Mouse (Mus musculus) MEL (cell line): ENCODE measurements around the gene Gcnt3. TPM values are rescaled to one million over a fixed set of nuclear protein-coding genes. Genes with fewer than 3 reads are reported as not detected.

Source experiments
- DNase-seq: peaks from one replicate; pipeline ENCODE4 v3.0.0; 2011; ENCODE audit warnings: low read depth, low spot score
- H3K27ac ChIP-seq: 2 replicates; pipeline ENCODE4 v1.5.1; 2012; ENCODE audit warnings: low read depth, mild to moderate bottlenecking, control low read depth, low read length, moderate library complexity; ENCODE audit not compliant: control insufficient read depth
- H3K27me3 ChIP-seq, 2 experiments: fragments of 150-350 bp in 1 of 2; sonication (generic) in 1 of 2; 2 replicates each; pipeline ENCODE4 v1.6.1; 2012; ENCODE audit warnings: low read length in 2 of 2, mild to moderate bottlenecking in 2 of 2, improper control_type of control experiment in 1 of 2, moderate library complexity in 1 of 2; ENCODE audit not compliant: insufficient read depth in 2 of 2, control insufficient read depth in 1 of 2
- H3K36me3 ChIP-seq, 2 experiments: 2 replicates each; pipeline ENCODE4 v1.6.1; 2012 to 2014; ENCODE audit warnings: low read length in 2 of 2, improper control_type of control experiment in 1 of 2, inconsistent platforms in 1 of 2, mild to moderate bottlenecking in 1 of 2; ENCODE audit not compliant: insufficient read depth in 2 of 2, control insufficient read depth in 1 of 2
- H3K4me1 ChIP-seq, 2 experiments: fragments of 150-350 bp in 1 of 2; sonication (generic) in 1 of 2; 2 replicates each; pipeline ENCODE4 v1.6.1; 2012; ENCODE audit warnings: low read length in 2 of 2, improper control_type of control experiment in 1 of 2, mild to moderate bottlenecking in 1 of 2; ENCODE audit not compliant: insufficient read depth in 2 of 2, control insufficient read depth in 1 of 2
- H3K4me3 ChIP-seq, 2 experiments: fragments of 150-350 bp in 1 of 2; sonication (generic) in 1 of 2; 2 replicates each; pipeline ENCODE4 v1.5.1; 2012; ENCODE audit warnings: low read depth in 2 of 2, low read length in 2 of 2, mild to moderate bottlenecking in 2 of 2, moderate library complexity in 2 of 2, control low read depth in 1 of 2, improper control_type of control experiment in 1 of 2; ENCODE audit not compliant: control insufficient read depth in 1 of 2, insufficient read depth in 1 of 2
- H3K79me2 ChIP-seq: 2 replicates; pipeline ENCODE4 v1.6.1; 2012; ENCODE audit warnings: mild to moderate bottlenecking, low read length, moderate library complexity; ENCODE audit not compliant: control insufficient read depth, poor library complexity, insufficient read depth
- H3K9ac ChIP-seq: 2 replicates; pipeline ENCODE4 v1.6.1; 2012; ENCODE audit warnings: low read depth, mild to moderate bottlenecking, control low read depth, low read length, moderate library complexity; ENCODE audit not compliant: control insufficient read depth, poor library complexity, severe bottlenecking
- H3K9me3 ChIP-seq: fragments of 150-350 bp; sonication (generic); replicated peaks from 2 replicates; pipeline ENCODE4 v1.6.1; 2012; ENCODE audit warnings: mild to moderate bottlenecking, low read length, improper control_type of control experiment, moderate library complexity; ENCODE audit not compliant: insufficient read depth
- EP300 ChIP-seq, 2 experiments: IDR thresholded peaks; 2 replicates each; pipeline ENCODE4 v1.6.1; 2011; ENCODE audit warnings: improper control_type of control experiment in 2 of 2, low read length in 2 of 2, low read depth in 1 of 2, mild to moderate bottlenecking in 1 of 2
- ETS1 ChIP-seq: IDR thresholded peaks from 2 replicates; pipeline ENCODE4 v1.6.1; 2012; ENCODE audit warnings: low read depth, mild to moderate bottlenecking, inconsistent platforms, low read length, improper control_type of control experiment, moderate library complexity
- HCFC1 ChIP-seq: IDR thresholded peaks from 2 replicates; pipeline ENCODE4 v1.6.1; 2012; ENCODE audit warnings: low read depth, mild to moderate bottlenecking, inconsistent platforms, low read length, improper control_type of control experiment, moderate library complexity
- MAFK ChIP-seq: IDR thresholded peaks from 2 replicates; pipeline ENCODE4 v1.6.1; 2011; ENCODE audit warnings: low read depth, mild to moderate bottlenecking, low read length, improper control_type of control experiment, borderline replicate concordance
- MAZ ChIP-seq: IDR thresholded peaks from 2 replicates; pipeline ENCODE4 v1.6.1; 2012; ENCODE audit warnings: low read depth, mild to moderate bottlenecking, inconsistent platforms, low read length, improper control_type of control experiment
- MEF2A ChIP-seq: IDR thresholded peaks from 2 replicates; pipeline ENCODE4 v1.6.1; 2014; ENCODE audit warnings: low read depth, mild to moderate bottlenecking, inconsistent platforms, low read length, improper control_type of control experiment; ENCODE audit not compliant: poor library complexity, insufficient replicate concordance, severe bottlenecking; ENCODE audit errors: extremely low read depth
- MYB ChIP-seq: IDR thresholded peaks from 2 replicates; pipeline ENCODE4 v1.6.1; 2011; ENCODE audit warnings: mild to moderate bottlenecking, low read depth, low read length, improper control_type of control experiment
- MYC ChIP-seq: IDR thresholded peaks from 2 replicates; pipeline ENCODE4 v1.6.1; 2011; ENCODE audit warnings: low read depth, mild to moderate bottlenecking, low read length, improper control_type of control experiment, moderate library complexity
- NELFE ChIP-seq: IDR thresholded peaks from 2 replicates; pipeline ENCODE4 v1.6.1; 2011; ENCODE audit warnings: low read depth, low read length, improper control_type of control experiment
- NRF1 ChIP-seq: IDR thresholded peaks from 2 replicates; pipeline ENCODE4 v1.6.1; 2014; ENCODE audit warnings: low read depth, mild to moderate bottlenecking, inconsistent platforms, low read length, improper control_type of control experiment, moderate library complexity; ENCODE audit not compliant: poor library complexity, insufficient read depth, severe bottlenecking
- SIN3A ChIP-seq: IDR thresholded peaks from 2 replicates; pipeline ENCODE4 v1.6.1; 2012; ENCODE audit warnings: low read length, improper control_type of control experiment, inconsistent platforms
- USF2 ChIP-seq, 2 experiments: IDR thresholded peaks; 2 replicates each; pipeline ENCODE4 v1.6.1; 2011 to 2012; ENCODE audit warnings: improper control_type of control experiment in 2 of 2, low read length in 2 of 2, borderline replicate concordance in 1 of 2, inconsistent platforms in 1 of 2, low read depth in 1 of 2, mild to moderate bottlenecking in 1 of 2; ENCODE audit not compliant: insufficient read depth in 1 of 2
- ZNF384 ChIP-seq: IDR thresholded peaks from 2 replicates; pipeline ENCODE4 v1.6.1; 2012; ENCODE audit warnings: low read depth, mild to moderate bottlenecking, inconsistent platforms, low read length, improper control_type of control experiment
- polyA plus RNA-seq, 2 experiments: library from polyadenylated mRNA; stranded (reverse) in 1 of 2; unstranded in 1 of 2; fragments of >175 nt in 1 of 2; fragments of >200 nt in 1 of 2; gene quantifications; 2 replicates each; pipeline versions ENCODE4 v1.2.1 to v1.2.4; 2012; ENCODE audit warnings: low replicate concordance in 2 of 2, low read depth in 1 of 2; ENCODE audit not compliant: insufficient read length in 2 of 2, insufficient read depth in 1 of 2, missing spikeins in 1 of 2
- total RNA-seq: library from RNA; depleted of rRNA; stranded (reverse); fragments of 300-350 nt; gene quantifications from 2 replicates; pipeline ENCODE4 v1.2.3, GENCODE M21; 2012

Gcnt3 gene
- total and polyA plus RNA-seq, 3 experiments: not detected

DNA sequence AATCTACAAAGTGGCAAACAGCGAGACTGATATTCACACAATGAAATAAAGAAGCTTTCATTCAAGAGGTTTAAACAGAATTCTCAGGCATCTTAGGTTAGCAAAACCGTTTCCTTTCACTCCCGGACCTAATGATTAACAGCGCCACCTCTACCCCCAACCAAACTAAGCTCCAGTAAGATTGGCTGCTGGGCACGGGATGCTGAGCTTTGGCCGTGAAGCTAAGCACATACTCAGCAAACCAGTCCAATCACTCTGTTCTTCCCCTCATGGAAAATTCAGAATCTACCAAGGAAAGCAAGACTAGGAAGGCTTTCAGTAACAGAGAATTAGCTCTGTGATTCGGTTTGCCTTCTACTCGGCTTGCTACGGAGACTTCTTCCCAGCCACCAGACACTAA is 4.8 kb downstream of the Gcnt3 start:
- Histone ChIP-seq H3K27me3 (peaks cover 0 to 1% of the 10 kb centered on the region in 2 experiments; a peak in 3 of 4 replicates), H3K4me3 (no peak overlapping the region), H3K27ac (no peak overlapping the region), H3K36me3 (no peaks in the 10 kb centered on the region), H3K9ac (no peak overlapping the region), H3K4me1 (no peaks in the 10 kb centered on the region), H3K9me3 (no peaks in the 10 kb centered on the region), H3K79me2 (no peaks in the 10 kb centered on the region)
- no peak for TF ChIP-seq MEF2A
- no peak for TF ChIP-seq EP300 (IDR thresholded peaks at IDR 0.05; ENCODE audit: low read depth in 1 of 2, low read length in 2 of 2)
- TF ChIP-seq SIN3A: no peak
- no peak for TF ChIP-seq MYB
- no peak for TF ChIP-seq MAZ
- DNase-seq: no peak

DNA sequence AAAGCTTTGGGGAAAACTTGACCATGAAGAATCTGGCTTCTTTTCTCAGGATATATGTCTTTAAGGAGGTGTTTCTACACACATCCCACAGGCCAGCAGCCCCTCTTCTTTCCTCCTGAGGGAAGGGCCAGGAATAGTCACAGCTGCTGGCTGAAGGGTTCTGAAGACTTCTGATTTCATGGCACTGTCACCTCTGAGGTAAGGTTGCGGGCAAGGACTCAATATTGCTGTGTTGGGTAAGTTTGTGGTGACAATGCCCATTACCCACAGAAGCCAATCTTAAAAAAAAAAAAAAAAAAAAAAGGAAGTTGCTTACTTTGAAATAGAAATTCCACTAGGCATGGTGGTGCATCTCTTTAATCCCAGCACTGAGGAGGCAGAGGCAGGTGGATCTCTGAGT is 5.7 kb downstream of the Gcnt3 start:
- TF ChIP-seq ZNF384: peak; percentile 41; the same call in 1 of the 2 replicates
- no peak for TF ChIP-seq MYB
- Histone ChIP-seq H3K4me1 (no peaks in the 10 kb centered on the region), H3K9me3 (no peaks in the 10 kb centered on the region), H3K4me3 (no peak overlapping the region), H3K9ac (no peak overlapping the region), H3K27ac (no peak overlapping the region), H3K27me3 (peaks cover 0 to 1% of the 10 kb centered on the region in 2 experiments; a peak in 2 of 4 replicates), H3K79me2 (no peaks in the 10 kb centered on the region), H3K36me3 (no peaks in the 10 kb centered on the region)
- DNase-seq: no peak

DNA sequence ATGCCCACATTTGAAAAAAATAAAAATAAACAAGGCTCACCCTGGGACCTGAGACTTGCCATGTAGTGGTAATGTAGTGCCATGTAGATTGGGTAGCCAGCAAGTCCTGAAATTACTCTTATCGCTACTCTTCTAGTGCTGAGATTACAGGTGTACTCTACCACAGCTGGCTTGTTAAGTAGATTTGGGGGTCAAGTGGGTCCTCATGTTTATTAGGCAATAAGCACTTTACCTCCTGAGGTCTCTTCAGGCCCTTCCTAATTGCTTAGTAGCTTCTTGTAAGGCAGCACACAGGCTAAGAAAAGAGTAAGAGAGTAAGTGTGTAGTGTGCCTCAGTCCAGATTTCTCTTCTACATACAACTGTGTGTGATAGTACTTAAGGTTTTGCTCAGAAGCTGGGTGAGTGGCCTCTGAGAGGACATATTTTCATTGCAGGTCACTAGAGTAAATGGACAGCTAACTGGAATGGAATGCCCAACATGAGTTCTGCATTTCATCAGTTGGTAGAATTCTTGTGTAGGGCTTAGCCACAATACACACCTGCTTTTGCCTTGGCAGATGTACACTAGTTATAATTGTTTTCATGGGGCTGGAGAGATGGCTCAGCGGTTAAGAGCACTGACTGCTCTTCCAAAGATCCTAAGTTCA is 12.4 kb downstream of the Gcnt3 start:
- H3K9ac ChIP-seq: no peak overlapping the region
- no peaks in the 10 kb centered on the region for H3K9me3 ChIP-seq
- H3K27me3 ChIP-seq: no peaks in the 10 kb centered on the region
- no peak overlapping the region for H3K27ac ChIP-seq
- no peak for DNase-seq
- H3K4me3 ChIP-seq: no peak overlapping the region
- H3K79me2 ChIP-seq: no peaks in the 10 kb centered on the region
- TF ChIP-seq MYC (no peak), ETS1 (no peak), USF2 (IDR thresholded peaks at IDR 0.05; ENCODE audit: borderline replicate concordance in 1 of 2, insufficient read depth in 1 of 2, low read depth in 1 of 2, low read length in 2 of 2) (no peak), NRF1 (no peak), HCFC1 (no peak), MAFK (no peak), NELFE (no peak), MEF2A (no peak)
- peaks cover 6 to 8% of the 10 kb centered on the region in 2 experiments; a peak in 3 of 4 replicates for H3K4me1 ChIP-seq
- H3K36me3 ChIP-seq: peaks cover 2 to 20% of the 10 kb centered on the region in 2 experiments
